Mouse (Mus musculus) spleen, adult 2 months (tissue): Measurements from ENCODE around the gene Rgs7bp. TPM values are rescaled to one million over a fixed set of nuclear protein-coding genes. Genes with fewer than 3 reads are reported as not detected.
A peak's percentile ranks its signal among the peaks of the same experiment; 100 is the strongest.

Source experiments
- DNase-seq, 2 experiments: peaks; one replicate each; pipeline versions ENCODE4 v3.0.0 to v3.0.0-alpha.2; 2012 to 2021; ENCODE audit warnings: low spot score in 2 of 2, low read depth in 1 of 2
- H3K27ac ChIP-seq: fragments of 200-500 bp; 2 replicates; pipeline ENCODE4 v1.5.1; 2012; ENCODE audit warnings: low read length, inconsistent platforms; ENCODE audit not compliant: insufficient read depth
- H3K27me3 ChIP-seq: fragments of 200-500 bp; 2 replicates; pipeline ENCODE4 v1.6.1; 2012; ENCODE audit warnings: mild to moderate bottlenecking, moderate library complexity, low read length, inconsistent platforms; ENCODE audit not compliant: control insufficient read depth, insufficient read depth
- H3K36me3 ChIP-seq: fragments of 200-500 bp; 2 replicates; pipeline ENCODE4 v1.6.1; 2012; ENCODE audit warnings: mild to moderate bottlenecking, low read length, inconsistent platforms; ENCODE audit not compliant: control insufficient read depth, insufficient read depth
- H3K4me1 ChIP-seq: fragments of 200-500 bp; 2 replicates; pipeline ENCODE4 v1.6.1; 2011; ENCODE audit warnings: inconsistent platforms; ENCODE audit not compliant: control insufficient read depth, insufficient read depth, insufficient read length
- H3K4me3 ChIP-seq: fragments of 200-500 bp; 2 replicates; pipeline ENCODE4 v1.5.1; 2011; ENCODE audit warnings: mild to moderate bottlenecking, inconsistent platforms; ENCODE audit not compliant: insufficient read depth, insufficient read length; ENCODE audit errors: extremely low read depth
- CTCF ChIP-seq: fragments of 200-500 bp; IDR thresholded peaks from 2 replicates; pipeline ENCODE4 v1.5.1; 2011; ENCODE audit warnings: mild to moderate bottlenecking, inconsistent platforms; ENCODE audit not compliant: insufficient read depth, insufficient read length, insufficient replicate concordance; ENCODE audit errors: extremely low read depth
- POLR2A ChIP-seq: fragments of 200-500 bp; IDR thresholded peaks from 2 replicates; pipeline ENCODE4 v1.6.1; 2011; ENCODE audit warnings: low read depth, low read length, inconsistent platforms
- whole genome bisulfite sequencing: fragments of 180-500 bp; shearing (Covaris S2); methylation state at CpG from one replicate; pipeline ENCODE4 v1.1.7; 2018; 5-methylcytosine and 5-hydroxymethylcytosine counted together
- polyA plus RNA-seq: library from polyadenylated mRNA; depleted of rRNA; stranded (reverse); fragments of >200 nt; gene quantifications from 2 replicates; pipeline ENCODE4 v1.2.3, GENCODE M21; 2012

Gene Rgs7bp
- polyA plus RNA-seq, 1 experiment, result 0.22 TPM

GRCm38 (mm10) chr13:104962166-104962565 lies 92.6 kb downstream of the Rgs7bp start:
- no peak overlapping the region for H3K4me3 ChIP-seq
- WGBS, result 90% methylated on average over 7 of the region's 7 CpGs
- TF ChIP-seq POLR2A, result no peak
- no peak for TF ChIP-seq CTCF

GRCm38 (mm10) chr13:104960951-104961715 lies 93.6 kb downstream of the Rgs7bp start:
- no peak overlapping the region for H3K27ac ChIP-seq
- no peaks in the 10 kb centered on the region for H3K36me3 ChIP-seq
- H3K4me3 ChIP-seq, result no peak overlapping the region
- WGBS, result 88% methylated on average over 14 of the region's 14 CpGs
- TF ChIP-seq POLR2A, result no peak
- no peak for TF ChIP-seq CTCF
- no peaks in the 10 kb centered on the region for H3K4me1 ChIP-seq
- no peak for DNase-seq
- no peaks in the 10 kb centered on the region for H3K27me3 ChIP-seq

More at GRCm38 (mm10) chr13:104962166-104962565, 92.6 kb downstream of the Rgs7bp start:
- no peaks in the 10 kb centered on the region for H3K4me1 ChIP-seq
- no peak for DNase-seq
- H3K36me3 ChIP-seq, result no peaks in the 10 kb centered on the region
- no peaks in the 10 kb centered on the region for H3K27me3 ChIP-seq
- H3K27ac ChIP-seq, result no peak overlapping the region

- H3K27me3 ChIP-seq, result no peaks in the 10 kb centered on the region
- H3K36me3 ChIP-seq, result no peaks in the 10 kb centered on the region
- no peak for DNase-seq
- TF ChIP-seq CTCF, result no peak
- no peak for TF ChIP-seq POLR2A
- no peak overlapping the region for H3K27ac ChIP-seq
- H3K4me3 ChIP-seq, result no peak overlapping the region
- WGBS, result 89% methylated on average over 7 of the region's 7 CpGs
- H3K4me1 ChIP-seq, result no peaks in the 10 kb centered on the region
These were observed 94.4 kb downstream of the Rgs7bp start for GRCm38 (mm10) chr13:104960206-104960928.

GRCm38 (mm10) chr13:104959733-104960132 lies 95.0 kb downstream of the Rgs7bp start:
- no peak overlapping the region for H3K4me3 ChIP-seq
- H3K36me3 ChIP-seq, result no peaks in the 10 kb centered on the region
- TF ChIP-seq CTCF (no peak), POLR2A (no peak)
- no peak for DNase-seq
- H3K27ac ChIP-seq, result no peak overlapping the region
- WGBS, result 87% methylated on average over 4 of the region's 4 CpGs
- no peaks in the 10 kb centered on the region for H3K27me3 ChIP-seq
- H3K4me1 ChIP-seq, result no peaks in the 10 kb centered on the region

- no peak overlapping the region for H3K4me3 ChIP-seq
- peak; percentile 33 to 50 for DNase-seq
These were observed 106.8 kb downstream of the Rgs7bp start for GRCm38 (mm10) chr13:104947958-104948357.

GRCm38 (mm10) chr13:104940483-104940882 lies 114.2 kb downstream of the Rgs7bp start:
- Histone ChIP-seq H3K36me3 (no peaks in the 10 kb centered on the region), H3K4me1 (no peaks in the 10 kb centered on the region), H3K27ac (no peak overlapping the region), H3K27me3 (no peaks in the 10 kb centered on the region), H3K4me3 (no peak overlapping the region)
- WGBS, result 92% methylated on average over 8 of the region's 8 CpGs
- no peak for DNase-seq
- TF ChIP-seq POLR2A (no peak), CTCF (no peak)

More at GRCm38 (mm10) chr13:104947958-104948357, 106.8 kb downstream of the Rgs7bp start:
- WGBS, result 1% methylated on average over 7 of the region's 7 CpGs
- Histone ChIP-seq H3K36me3 (no peaks in the 10 kb centered on the region), H3K27ac (no peak overlapping the region), H3K27me3 (no peaks in the 10 kb centered on the region), H3K4me1 (no peaks in the 10 kb centered on the region)
- TF ChIP-seq CTCF, result peak; percentile 32; the same call in 1 of the 2 replicates
- TF ChIP-seq POLR2A, result no peak

GRCm38 (mm10) chr13:104939856-104940255 lies 114.9 kb downstream of the Rgs7bp start:
- WGBS, result 2% methylated on average over 4 of the region's 4 CpGs
- TF ChIP-seq CTCF, result peak; percentile 27; the same call in 1 of the 2 replicates
- no peak for TF ChIP-seq POLR2A
- peak; percentile 36 to 42 for DNase-seq
- Histone ChIP-seq H3K27ac (no peak overlapping the region), H3K4me1 (no peaks in the 10 kb centered on the region), H3K36me3 (no peaks in the 10 kb centered on the region), H3K4me3 (no peak overlapping the region), H3K27me3 (no peaks in the 10 kb centered on the region)
